Mouse (Mus musculus) C2C12 (cell line): Measurements from ENCODE around the gene Olfr19. TPM values are rescaled to one million over a fixed set of nuclear protein-coding genes. Genes with fewer than 3 reads are reported as not detected.
"Not testable (repeated sequence)": the region's sequence is repeated elsewhere in the genome, so short reads cannot be mapped to it uniquely, and the experiment has no call there.

Experiments
- H3K27me3 ChIP-seq: one replicate; pipeline ENCODE4 v1.6.1; 2011; ENCODE audit not compliant: control insufficient read depth, insufficient read depth, insufficient read length
- H3K36me3 ChIP-seq: one replicate; pipeline ENCODE4 v1.6.1; 2011; ENCODE audit not compliant: control insufficient read depth, insufficient read depth
- H3K4me3 ChIP-seq: one replicate; pipeline ENCODE4 v1.5.1; 2011; ENCODE audit warnings: mild to moderate bottlenecking, control low read depth; ENCODE audit not compliant: poor library complexity, insufficient read depth, severe bottlenecking
- H3K79me2 ChIP-seq: one replicate; pipeline ENCODE4 v1.6.1; 2011; ENCODE audit not compliant: control insufficient read depth, insufficient read depth
- H3K79me3 ChIP-seq: one replicate; pipeline ENCODE4 v1.6.1; 2011; ENCODE audit warnings: low read depth, control low read depth
- H3ac ChIP-seq: one replicate; pipeline ENCODE3; 2011; ENCODE audit warnings: low read depth; ENCODE audit not compliant: control insufficient read depth, insufficient read length
- CEBPB ChIP-seq: IDR thresholded peaks from one replicate; pipeline ENCODE4 v1.6.1; 2011; ENCODE audit warnings: low read depth, mild to moderate bottlenecking, control low read depth, moderate library complexity
- CTCF ChIP-seq: IDR thresholded peaks from one replicate; pipeline ENCODE4 v1.5.1; 2011; ENCODE audit not compliant: control insufficient read depth, insufficient read depth, insufficient read length
- FOSL1 ChIP-seq: IDR thresholded peaks from one replicate; pipeline ENCODE4 v1.8.0; 2011; ENCODE audit warnings: mild to moderate bottlenecking, low read length; ENCODE audit not compliant: poor library complexity, insufficient read depth, severe bottlenecking
- MAX ChIP-seq: IDR thresholded peaks from one replicate; pipeline ENCODE4 v1.6.1; 2011; ENCODE audit warnings: mild to moderate bottlenecking, control low read depth
- MYOD1 ChIP-seq: IDR thresholded peaks from one replicate; pipeline ENCODE4 v1.6.1; 2011; ENCODE audit warnings: low read depth; ENCODE audit not compliant: control insufficient read depth, insufficient read length
- MYOG ChIP-seq: IDR thresholded peaks from one replicate; pipeline ENCODE4 v1.6.1; 2011; ENCODE audit not compliant: control insufficient read depth, insufficient read length; ENCODE audit errors: extremely low read depth
- USF1 ChIP-seq: IDR thresholded peaks from one replicate; pipeline ENCODE4 v1.6.1; 2011; ENCODE audit warnings: low read depth, mild to moderate bottlenecking, control low read depth, moderate library complexity
- long read RNA-seq, 2 experiments: library from polyadenylated mRNA; unstranded; transcript quantifications; one replicate each; pipeline ENCODE4 v2.0.0; 2019 to 2020
- polyA plus RNA-seq: library from polyadenylated mRNA; unstranded; fragments of >200 nt; fragmentation: generic; extraction: Trizol; gene quantifications from one replicate; pipeline ENCODE4 v1.2.1, GENCODE M21; 2012; ENCODE audit warnings: missing spikeins

Gene Olfr19
- not detected for polyA plus RNA-seq
- long read RNA-seq, experiment 1: 0 reads
- long read RNA-seq, experiment 2: 0 reads

GRCm38 (mm10) chr16:16676305-16676704 lies at the start of gene Olfr19:
TSS of gene Olfr19 (minus strand) at chr16:16676405.
- Histone ChIP-seq H3K79me2 (no peaks in the 10 kb centered on the region), H3K27me3 (no peaks in the 10 kb centered on the region), H3K4me3 (no peak within 1 kb of the TSS), H3ac (no peak within 1 kb of the TSS), H3K36me3 (no peaks in the 10 kb centered on the region), H3K79me3 (no peaks in the 10 kb centered on the region)
- TF ChIP-seq MYOG (no peak), CTCF (no peak), USF1 (no peak), MAX (no peak), CEBPB (no peak), FOSL1 (no peak)

GRCm38 (mm10) chr16:16684975-16685374 lies 8.8 kb upstream of the Olfr19 start:
- Histone ChIP-seq H3K27me3 (no peaks in the 10 kb centered on the region), H3K79me3 (no peaks in the 10 kb centered on the region), H3K36me3 (no peaks in the 10 kb centered on the region), H3ac (no peak overlapping the region), H3K4me3 (no peak overlapping the region), H3K79me2 (no peaks in the 10 kb centered on the region)
- TF ChIP-seq CTCF (no peak), CEBPB (no peak), MYOG (no peak), USF1 (no peak), MAX (no peak), MYOD1 (no peak), FOSL1 (no peak)

GRCm38 (mm10) chr16:16684053-16684452 lies 7.8 kb upstream of the Olfr19 start:
- no peaks in the 10 kb centered on the region for H3K27me3 ChIP-seq
- H3K36me3 ChIP-seq: no peaks in the 10 kb centered on the region
- TF ChIP-seq USF1 (no peak), CEBPB (no peak), MYOG (no peak), CTCF (no peak), FOSL1 (no peak), MYOD1 (no peak), MAX (no peak)

GRCm38 (mm10) chr16:16664994-16665393 lies 11.2 kb downstream of the Olfr19 start:
- Histone ChIP-seq H3K79me3 (no peaks in the 10 kb centered on the region), H3K36me3 (no peaks in the 10 kb centered on the region), H3K4me3 (no peak overlapping the region), H3K79me2 (no peaks in the 10 kb centered on the region), H3ac (no peak overlapping the region), H3K27me3 (no peaks in the 10 kb centered on the region)
- TF ChIP-seq CEBPB (no peak), MYOD1 (no peak), USF1 (no peak), MYOG (no peak), FOSL1 (no peak), MAX (no peak), CTCF (no peak)

More at GRCm38 (mm10) chr16:16684053-16684452, 7.8 kb upstream of the Olfr19 start:
- H3K4me3 ChIP-seq: no peak overlapping the region
- H3ac ChIP-seq: no peak overlapping the region
- H3K79me2 ChIP-seq: no peaks in the 10 kb centered on the region
- H3K79me3 ChIP-seq: no peaks in the 10 kb centered on the region

GRCm38 (mm10) chr16:16664516-16664915 lies 11.7 kb downstream of the Olfr19 start:
- H3K79me2 ChIP-seq, H3ac ChIP-seq, H3K36me3 ChIP-seq, H3K79me3 ChIP-seq, H3K27me3 ChIP-seq, H3K4me3 ChIP-seq: not testable (repeated sequence)

GRCm38 (mm10) chr16:16645148-16645547 lies 31.1 kb downstream of the Olfr19 start:
- H3K79me3 ChIP-seq: no peaks in the 10 kb centered on the region
- H3K79me2 ChIP-seq: no peaks in the 10 kb centered on the region
- H3K4me3 ChIP-seq: no peak overlapping the region
- no peak overlapping the region for H3ac ChIP-seq
- H3K36me3 ChIP-seq: no peaks in the 10 kb centered on the region
- H3K27me3 ChIP-seq: no peaks in the 10 kb centered on the region
- TF ChIP-seq CEBPB (no peak), MAX (no peak), USF1 (no peak), MYOD1 (no peak), CTCF (no peak), MYOG (no peak), FOSL1 (no peak)
